Mouse (Mus musculus): ENCODE data around the gene Sox10.

GRCm38 (mm10) chr15:79145522-79145921 lies 19.5 kb downstream of the Sox10 start:
- no peak for TF ChIP-seq CTCF (IDR thresholded peaks at IDR 0.05; ENCODE audit: borderline replicate concordance, extremely low read depth, insufficient read depth, insufficient read length)
- no peak for TF ChIP-seq POLR2A (IDR thresholded peaks at IDR 0.05; ENCODE audit: borderline replicate concordance, extremely low read depth, insufficient read depth, insufficient read length, poor library complexity, severe bottlenecking)
